In genomic region chr2:166541112-166541928, GRCm38 (mm10) we compare ENCODE assay signal across 11 mouse cellular contexts.
A peak's percentile ranks its signal among the peaks of the same experiment; 100 is the strongest.
DNase-seq lines count a peak whose midpoint lies in the region; ATAC-seq and TF ChIP-seq lines count a peak whose summit lies in the region.
"Had no signal": no experiment of that assay in that cellular context is flagged by ENCODE, and none has a peak within 500 bp of the region (broad histone marks: within the 10 kb centered on the region; RNA-seq: fewer than 3 reads in every experiment).

No protein-coding gene starts in this region.

- TF ChIP-seq CTCF in hindbrain, postnatal 0 days (IDR thresholded peaks at IDR 0.05; ENCODE audit: low read depth), result no peak

- intact Hi-C loops in heart, postnatal 10 days (cut with DNase I), result no loop called here

- 38% methylated on average over 11 of the region's 11 CpGs for WGBS in heart, embryonic 12.5 days
- WGBS in embryonic facial prominence, embryonic 15.5 days, result 8% methylated on average over 11 of the region's 11 CpGs
- 14% methylated on average over 11 of the region's 11 CpGs for WGBS in hindbrain, postnatal 0 days
- WGBS in neural tube, embryonic 13.5 days, result 16% methylated on average over 11 of the region's 11 CpGs

- H3K9ac ChIP-seq in heart, embryonic 12.5 days, result no peak overlapping the region
- H3K9ac ChIP-seq in embryonic facial prominence, embryonic 15.5 days, result no peak overlapping the region
- H3K9ac ChIP-seq in hindbrain, postnatal 0 days (replicated peaks; ENCODE audit: low read length), result no peak overlapping the region
- peak overlapping the region; percentile 50 for H3K9ac ChIP-seq in neural tube, embryonic 13.5 days
- H3K9ac ChIP-seq: lung, embryonic 15.5 days had no signal

- DNase-seq in heart, postnatal 10 days, result peak; percentile 29 to 37
- DNase-seq in hindbrain, postnatal 0 days (ENCODE audit: low spot score), result peak; percentile 51
- no peak for DNase-seq in layer of hippocampus, adult 11-12 months (ENCODE audit: low spot score)
- DNase-seq in Muller cell, postnatal 12 days (ENCODE audit: inconsistent ontology term), result no peak
- DNase-seq: gastrocnemius, adult 2 months had no signal

- no peak overlapping the region for H3K4me2 ChIP-seq in heart, embryonic 12.5 days
- H3K4me2 ChIP-seq in embryonic facial prominence, embryonic 15.5 days (replicated peaks), result peak overlapping the region; percentile 25; the same call in 1 of the 2 replicates
- H3K4me2 ChIP-seq in hindbrain, postnatal 0 days (ENCODE audit: low read depth, low read length), result peak overlapping the region; percentile 5; the same call in 1 of the 2 replicates
- H3K4me2 ChIP-seq in neural tube, embryonic 13.5 days, result peak overlapping the region; percentile 22
- H3K4me2 ChIP-seq: lung, embryonic 15.5 days had no signal

- H3K9me3 ChIP-seq in heart, embryonic 12.5 days (replicated peaks), result no peaks in the 10 kb centered on the region; the same call in 1 of the 2 replicates
- no peaks in the 10 kb centered on the region for H3K9me3 ChIP-seq in embryonic facial prominence, embryonic 15.5 days (replicated peaks)
- no peaks in the 10 kb centered on the region for H3K9me3 ChIP-seq in hindbrain, postnatal 0 days (ENCODE audit: low read length)
- no peaks in the 10 kb centered on the region for H3K9me3 ChIP-seq in neural tube, embryonic 13.5 days
- H3K9me3 ChIP-seq: lung, embryonic 15.5 days had no signal

- ATAC-seq in heart, embryonic 12.5 days (ENCODE audit: insufficient number of reproducible peaks, low FRiP score), result no peak
- no peak for ATAC-seq in embryonic facial prominence, embryonic 15.5 days (ENCODE audit: insufficient number of reproducible peaks, low FRiP score, low TSS enrichment, low read depth)
- ATAC-seq in hindbrain, postnatal 0 days, result 0 out of 2 replicates have a peak, but pooled peaks have one; percentile 25
- peak; percentile 24; the same call in 1 of the 2 replicates for ATAC-seq in neural tube, embryonic 13.5 days (ENCODE audit: low read depth)
- no peak for ATAC-seq in cerebellum, adult (ENCODE audit: insufficient number of reproducible peaks, low FRiP score, low TSS enrichment)
- ATAC-seq: CD4-positive, CD25-positive, alpha-beta regulatory T cell, adult 4 months had no signal

- H3K4me3 ChIP-seq in heart, embryonic 12.5 days, result no peak overlapping the region
- H3K4me3 ChIP-seq in embryonic facial prominence, embryonic 15.5 days (replicated peaks), result no peak overlapping the region
- H3K4me3 ChIP-seq in hindbrain, postnatal 0 days (ENCODE audit: low read length), result no peak overlapping the region
- no peak overlapping the region for H3K4me3 ChIP-seq in neural tube, embryonic 13.5 days
- H3K4me3 ChIP-seq: gastrocnemius, adult 2 months; lung, embryonic 15.5 days had no signal

- H3K36me3 ChIP-seq in heart, embryonic 12.5 days, result no peaks in the 10 kb centered on the region
- H3K36me3 ChIP-seq in embryonic facial prominence, embryonic 15.5 days, result no peaks in the 10 kb centered on the region
- no peaks in the 10 kb centered on the region for H3K36me3 ChIP-seq in hindbrain, postnatal 0 days (ENCODE audit: insufficient read depth, low read length)
- no peaks in the 10 kb centered on the region for H3K36me3 ChIP-seq in neural tube, embryonic 13.5 days
- H3K36me3 ChIP-seq: lung, embryonic 15.5 days had no signal

- H3K27ac ChIP-seq in heart, embryonic 12.5 days (ENCODE audit: poor library complexity, severe bottlenecking), result no peak overlapping the region
- H3K27ac ChIP-seq in embryonic facial prominence, embryonic 15.5 days (replicated peaks), result no peak overlapping the region
- no peak overlapping the region for H3K27ac ChIP-seq in hindbrain, postnatal 0 days
- H3K27ac ChIP-seq in neural tube, embryonic 13.5 days (replicated peaks), result peak overlapping the region; percentile 50
- H3K27ac ChIP-seq: gastrocnemius, adult 2 months; lung, embryonic 15.5 days had no signal

- no peaks in the 10 kb centered on the region for H3K27me3 ChIP-seq in heart, embryonic 12.5 days (replicated peaks)
- H3K27me3 ChIP-seq in embryonic facial prominence, embryonic 15.5 days, result no peaks in the 10 kb centered on the region
- no peaks in the 10 kb centered on the region for H3K27me3 ChIP-seq in hindbrain, postnatal 0 days (ENCODE audit: insufficient read depth, low read length)
- H3K27me3 ChIP-seq in neural tube, embryonic 13.5 days, result peaks cover 12% of the 10 kb centered on the region; the same call in 1 of the 2 replicates
- H3K27me3 ChIP-seq: lung, embryonic 15.5 days had no signal

- H3K4me1 ChIP-seq in heart, embryonic 12.5 days (replicated peaks), result peaks cover 5% of the 10 kb centered on the region; the same call in 1 of the 2 replicates
- H3K4me1 ChIP-seq in embryonic facial prominence, embryonic 15.5 days, result peaks cover 17% of the 10 kb centered on the region
- H3K4me1 ChIP-seq in hindbrain, postnatal 0 days (ENCODE audit: insufficient read depth, low read length), result peaks cover 8% of the 10 kb centered on the region; the same call in 1 of the 2 replicates
- H3K4me1 ChIP-seq in neural tube, embryonic 13.5 days (replicated peaks), result peaks cover 26% of the 10 kb centered on the region
- H3K4me1 ChIP-seq: lung, embryonic 15.5 days had no signal

Comparison
In these comparisons a context has a peak if more than half of its experiments do, and no peak if none do; other contexts are left out.
1. DNase-seq: peak in heart, postnatal 10 days (2 of 2) and hindbrain, postnatal 0 days (single experiment); none in layer of hippocampus, adult 11-12 months (single experiment) and Muller cell, postnatal 12 days (single experiment).
2. ATAC-seq: peak in hindbrain, postnatal 0 days (single experiment) and neural tube, embryonic 13.5 days (single experiment); none in heart, embryonic 12.5 days (single experiment), embryonic facial prominence, embryonic 15.5 days (single experiment) and cerebellum, adult (single experiment).